Mouse (Mus musculus) embryo, embryonic 11 days (tissue): ENCODE data around the gene Itsn1.

Experiments
- DNase-seq: peaks from one replicate; pipeline ENCODE4 v3.0.0-alpha.2; 2015

Gene Itsn1

DNA sequence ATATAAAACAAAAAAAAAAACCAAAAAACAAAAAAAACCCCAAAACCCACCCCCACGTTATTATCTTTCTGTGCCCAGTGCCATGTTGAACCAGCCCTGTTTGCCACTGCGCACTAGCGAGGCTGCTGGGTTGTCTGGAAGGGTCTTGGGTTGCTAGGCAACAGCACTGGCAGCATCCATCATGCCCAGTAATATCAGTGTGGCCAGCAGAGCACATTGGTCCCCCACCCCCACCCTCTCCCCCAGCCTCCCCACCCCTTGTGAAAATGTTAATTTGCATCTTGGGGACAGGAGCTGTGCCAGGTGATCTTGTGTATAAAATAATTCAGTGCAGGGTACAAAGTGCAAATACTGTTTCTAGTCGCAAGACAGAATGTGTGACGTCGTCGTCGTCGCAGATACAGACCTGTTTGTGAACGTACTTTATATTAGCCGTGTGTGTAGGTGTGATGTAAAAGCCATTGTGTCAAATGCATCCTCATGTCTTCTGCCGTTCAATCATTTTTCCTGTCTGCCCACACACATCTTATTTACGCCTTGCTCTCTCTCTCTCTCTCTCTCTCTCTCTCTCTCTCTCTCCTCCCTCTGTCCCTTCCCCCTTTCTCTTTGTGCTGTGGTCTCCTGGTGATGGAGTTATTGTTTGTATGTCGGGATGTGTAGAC is 233.9 kb downstream of the Itsn1 start:
- DNase-seq = peak; percentile 74

DNA sequence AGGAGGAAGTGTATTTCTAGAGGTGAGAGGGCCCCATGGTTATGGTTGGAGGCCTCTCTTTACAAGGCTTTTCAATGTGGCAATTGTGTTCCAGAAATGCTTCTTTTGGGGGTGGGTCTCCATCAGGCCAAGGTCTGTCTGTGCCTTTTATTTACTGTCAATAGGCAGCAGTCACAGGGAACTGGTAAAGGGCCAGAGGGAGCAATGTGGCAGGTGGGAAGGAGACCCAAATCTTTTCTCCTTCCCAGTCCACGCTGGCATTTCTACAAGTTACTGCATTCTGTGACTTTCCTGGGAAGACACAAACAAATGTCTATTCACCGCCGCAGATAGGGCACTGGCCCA is 234.4 kb downstream of the Itsn1 start:
- no peak for DNase-seq

DNA sequence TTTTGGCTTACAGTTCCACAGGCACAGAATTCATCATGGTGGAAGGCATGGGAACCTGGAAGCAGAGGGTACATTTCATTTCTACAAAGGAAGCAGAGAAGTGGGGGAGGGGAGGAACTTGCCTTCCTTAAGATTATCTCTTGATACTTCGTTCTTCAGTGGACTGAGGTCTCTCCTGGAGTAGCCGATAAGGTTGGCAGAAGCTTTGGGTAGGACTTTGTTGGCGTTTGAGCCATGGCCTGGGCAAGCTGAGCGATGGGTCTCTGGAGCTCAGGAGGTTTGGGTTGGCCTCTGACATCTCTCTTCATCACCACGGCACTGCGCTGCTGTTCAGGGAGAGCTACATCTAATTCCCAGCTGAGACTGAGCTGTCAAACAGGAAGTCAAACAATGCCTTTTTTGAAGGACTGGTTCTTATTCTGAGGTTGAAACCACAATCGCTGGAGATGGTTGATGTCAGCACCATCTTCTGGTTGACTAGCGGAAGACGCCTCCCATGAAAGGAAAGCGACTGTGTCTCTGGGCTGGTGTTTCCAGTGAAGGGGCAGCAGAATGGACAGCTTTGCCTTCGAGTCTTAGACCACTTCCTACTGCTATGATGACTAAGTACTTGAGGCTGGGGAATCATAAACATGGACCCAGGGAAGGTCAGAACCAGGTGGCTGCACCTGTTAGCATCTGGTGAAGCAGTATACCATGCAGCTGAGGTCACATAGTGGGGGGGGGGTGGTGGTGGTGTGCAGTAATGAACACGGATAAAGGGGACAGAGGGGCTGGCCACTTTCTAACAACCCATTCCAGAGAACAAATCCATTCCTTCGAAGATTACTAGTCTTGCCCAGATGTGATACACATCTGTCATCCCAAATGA is 235.5 kb downstream of the Itsn1 start:
- DNase-seq = no peak

DNA sequence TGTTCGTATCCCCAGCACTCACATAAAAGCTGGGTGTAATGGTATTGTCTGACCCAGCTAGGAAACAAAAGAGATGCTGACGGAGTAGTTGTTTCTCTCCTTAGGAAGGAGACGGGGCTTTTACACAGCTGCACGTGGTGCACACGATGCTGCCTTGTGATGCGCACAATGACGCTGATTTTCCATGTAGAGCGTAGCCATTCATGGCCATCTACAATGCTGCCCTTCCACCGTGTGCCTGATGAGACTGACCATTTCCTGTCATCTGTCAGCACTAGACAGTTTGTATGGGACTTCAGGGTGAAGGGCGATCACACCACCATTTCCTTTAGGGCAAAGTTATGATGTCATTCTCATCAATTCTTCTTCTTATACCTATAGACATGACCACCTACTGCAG is 239.6 kb downstream of the Itsn1 start:
- no peak for DNase-seq

DNA sequence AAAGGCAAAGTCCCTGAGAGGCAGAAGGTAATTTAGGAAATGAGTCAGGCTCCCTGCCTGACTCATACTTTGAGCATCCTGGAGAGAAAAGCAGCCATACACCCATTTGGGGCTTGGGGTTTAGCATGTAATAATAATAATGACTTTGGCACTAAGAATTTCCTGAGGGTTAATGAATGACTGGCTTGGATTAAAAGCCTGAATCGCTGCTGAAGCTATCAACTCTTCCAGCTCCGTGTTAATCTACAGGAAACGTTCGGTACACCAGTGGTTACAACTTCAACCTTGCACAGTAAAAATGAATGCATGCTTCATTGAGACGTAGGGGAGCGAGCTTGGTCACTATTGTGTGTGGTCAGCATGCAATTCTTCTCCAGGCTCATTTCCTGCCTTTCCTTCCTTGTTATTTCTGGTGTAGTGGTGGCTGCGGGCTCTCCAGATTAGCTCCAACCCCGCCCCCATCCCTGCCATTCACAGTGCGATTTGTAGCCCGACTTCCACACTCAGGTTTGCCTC is 240.5 kb downstream of the Itsn1 start:
- no peak for DNase-seq
